Mouse (Mus musculus): ENCODE measurements around the gene Lfng.
A peak's percentile ranks its signal among the peaks of the same experiment; 100 is the strongest.

The Lfng gene

GRCm38 (mm10) chr5:140641254-140641928 lies 34.3 kb downstream of the Lfng start:
- no peak for DNase-seq (ENCODE audit: low spot score)

- DNase-seq (ENCODE audit: low spot score): no peak
Measured at GRCm38 (mm10) chr5:140642076-140642475, 35.0 kb downstream of the Lfng start.

DNA sequence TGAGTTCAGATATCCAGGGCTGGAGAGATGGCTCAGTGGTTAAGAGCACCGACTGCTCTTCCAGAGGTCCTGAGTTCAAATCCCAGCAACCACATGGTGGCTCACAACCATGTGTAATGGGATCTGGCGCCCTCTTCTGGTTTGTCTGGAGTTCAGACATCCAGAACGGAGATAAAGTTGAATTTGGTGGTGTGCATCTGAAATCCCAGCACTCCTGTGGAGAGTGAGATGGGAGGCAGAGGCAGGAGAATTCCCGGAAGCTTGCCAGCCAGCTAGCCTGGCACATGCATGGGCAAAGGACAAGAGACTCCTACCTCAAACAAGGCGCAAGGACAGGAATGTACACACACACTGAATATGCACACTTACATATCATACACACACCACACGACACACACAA lies 37.1 kb downstream of the Lfng start:
- no peak for DNase-seq (ENCODE audit: low spot score)

DNA sequence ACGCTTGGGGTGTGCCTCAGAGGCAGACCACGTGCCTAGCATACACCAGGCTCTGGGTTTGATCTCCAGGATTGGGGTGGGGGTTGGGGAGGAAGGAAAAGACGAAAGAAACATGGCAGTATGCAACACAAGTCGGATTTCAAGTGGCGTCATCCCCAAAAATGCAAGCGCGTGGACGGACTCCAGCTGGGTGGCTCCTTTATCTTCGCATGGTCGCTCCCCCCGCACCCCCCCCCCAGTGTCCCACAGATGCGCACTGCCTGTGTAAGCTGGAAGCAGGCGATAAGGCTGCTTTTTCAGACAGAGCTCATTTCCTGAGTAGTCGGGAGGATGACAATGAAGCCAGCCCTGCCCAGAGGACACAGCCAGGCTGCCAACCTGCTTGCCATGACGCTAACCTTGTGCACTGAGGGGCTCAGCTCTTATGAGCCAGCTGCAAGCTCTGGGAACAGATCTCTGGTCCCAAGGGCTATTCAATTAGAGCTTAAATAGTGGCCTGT lies 37.6 kb downstream of the Lfng start:
- no peak for DNase-seq (ENCODE audit: low spot score)

GRCm38 (mm10) chr5:140645454-140645853 lies 38.3 kb downstream of the Lfng start:
- DNase-seq (ENCODE audit: low spot score): no peak

GRCm38 (mm10) chr5:140646171-140646570 lies 39.1 kb downstream of the Lfng start:
- no peak for DNase-seq (ENCODE audit: low spot score)

DNA sequence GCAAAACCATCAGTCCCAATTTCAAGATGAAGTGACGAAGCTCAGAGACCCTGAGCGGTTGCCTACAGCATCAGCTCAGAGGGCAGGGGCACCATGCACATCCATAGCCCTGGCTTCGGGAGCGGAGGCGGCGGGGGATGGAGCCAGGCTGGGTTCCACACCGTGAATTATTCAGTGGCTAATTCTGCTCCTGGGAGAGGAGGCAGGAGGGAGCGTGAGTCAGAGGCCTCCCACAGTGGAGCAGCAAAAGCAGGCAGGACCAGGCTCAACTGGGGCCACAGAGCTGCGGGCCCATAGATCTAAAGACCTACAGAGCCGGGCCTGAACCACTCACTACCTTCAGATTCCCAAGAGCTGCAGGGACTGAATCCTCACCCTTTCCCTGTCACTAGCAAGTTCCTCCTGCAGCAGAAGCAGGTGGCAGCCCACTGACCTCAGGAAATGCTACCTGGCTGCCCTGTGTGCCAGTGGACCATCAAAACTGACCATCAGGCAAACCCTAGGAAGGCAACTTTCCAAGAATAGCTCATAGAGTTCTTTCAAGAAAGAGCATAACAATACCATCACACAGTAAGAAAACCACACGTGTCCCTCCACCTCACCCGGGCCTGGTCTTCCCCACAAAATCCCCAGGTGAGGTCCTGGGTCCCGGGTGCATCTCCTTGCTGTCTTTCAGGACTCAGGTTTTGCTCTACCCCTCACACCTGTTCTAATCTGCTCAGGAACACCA lies 40.1 kb downstream of the Lfng start:
- DNase-seq (ENCODE audit: low spot score): no peak

- no peak for DNase-seq (ENCODE audit: low spot score)
Measured at GRCm38 (mm10) chr5:140647821-140648518, 40.9 kb downstream of the Lfng start.

DNA sequence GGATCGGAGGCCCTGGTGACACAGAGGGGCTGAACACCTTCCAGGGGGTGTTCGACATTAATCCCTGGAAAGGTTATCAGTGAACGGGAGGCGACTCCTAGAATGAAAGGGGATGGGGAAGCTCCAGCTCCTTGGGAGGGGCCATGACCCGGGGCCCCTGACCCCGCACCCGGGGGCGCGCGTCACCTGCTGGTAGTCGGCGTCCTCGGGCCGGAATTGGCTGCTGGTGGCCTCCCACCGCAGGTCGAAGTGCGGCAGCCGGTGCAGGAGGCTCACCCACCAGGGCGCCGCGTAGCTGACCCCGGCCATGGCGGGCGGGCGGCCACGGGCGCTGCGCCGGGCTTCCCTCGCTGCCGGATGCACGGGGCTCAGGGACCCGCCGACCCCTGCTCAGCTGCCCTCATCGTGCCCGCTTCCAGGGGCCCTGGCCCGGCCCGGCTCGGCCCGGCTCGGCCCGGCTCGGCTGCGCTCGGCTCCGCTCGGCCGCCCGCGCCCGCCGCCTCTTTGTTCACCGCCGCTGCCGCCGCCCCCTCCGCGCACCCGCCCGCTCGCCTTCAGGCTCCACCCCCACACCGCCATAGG lies 41.5 kb downstream of the Lfng start, which contains the start of gene Ttyh3:
Gene Ttyh3 (minus strand): TSS at position 513 of the 582 bp plus-strand sequence.
- DNase-seq (ENCODE audit: low spot score): peak; percentile 42

DNA sequence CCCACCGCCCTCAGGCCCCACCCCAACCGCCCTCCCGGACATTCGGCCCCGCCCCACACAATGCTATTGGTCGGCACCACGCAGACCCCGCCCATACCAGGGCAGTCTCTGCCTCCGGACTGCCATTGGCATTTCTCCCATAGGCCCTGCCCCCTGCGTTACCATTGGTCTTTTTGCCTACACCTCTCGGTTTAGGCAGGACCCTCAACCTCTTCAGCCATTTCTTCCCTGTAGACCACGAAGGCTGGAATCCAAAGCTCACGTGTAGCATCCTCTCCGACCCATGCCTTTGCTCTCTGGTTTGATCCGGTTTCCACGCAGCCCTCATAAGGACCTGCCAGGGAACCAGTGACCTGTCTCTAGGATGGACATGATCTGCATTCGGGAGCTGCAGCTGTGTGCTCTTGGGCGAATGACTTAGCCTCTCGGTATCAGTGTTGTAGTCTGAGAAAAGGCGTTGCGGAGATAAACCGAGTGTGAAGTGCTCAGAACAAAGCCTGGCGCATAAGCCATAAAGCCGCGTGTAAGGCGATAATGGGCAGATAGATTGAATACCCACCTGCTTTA lies 42.1 kb downstream of the Lfng start:
- DNase-seq (ENCODE audit: low spot score): peak; percentile 97

DNA sequence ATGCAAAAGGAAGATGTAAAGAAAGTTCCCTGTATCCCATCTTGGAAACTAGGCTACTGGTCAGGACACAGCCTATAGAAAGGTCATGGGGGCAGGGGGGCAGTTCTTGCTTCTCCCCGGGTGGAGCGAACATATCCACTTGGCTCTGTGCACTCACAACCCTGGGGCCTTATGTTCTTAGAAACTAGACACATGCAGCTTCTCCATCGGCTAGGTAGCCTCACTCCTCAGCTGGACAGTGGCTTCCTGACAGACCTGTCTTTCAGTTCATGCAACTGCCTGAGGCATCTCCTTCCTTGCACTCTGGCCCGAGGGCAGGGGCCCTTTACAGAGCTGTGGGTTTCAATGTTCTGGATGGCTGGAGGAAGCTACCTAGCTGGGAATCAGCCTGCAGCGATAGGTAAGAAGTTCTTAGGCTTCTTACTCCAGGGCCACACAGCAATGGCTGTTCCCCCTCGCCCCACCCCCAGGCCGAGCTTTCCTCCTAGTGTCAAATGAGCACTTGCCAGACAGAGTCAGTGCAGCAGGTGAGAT lies 42.8 kb downstream of the Lfng start:
- DNase-seq (ENCODE audit: low spot score): no peak

- no peak for DNase-seq (ENCODE audit: low spot score)
Measured at GRCm38 (mm10) chr5:140651231-140651630, 44.1 kb downstream of the Lfng start.

DNA sequence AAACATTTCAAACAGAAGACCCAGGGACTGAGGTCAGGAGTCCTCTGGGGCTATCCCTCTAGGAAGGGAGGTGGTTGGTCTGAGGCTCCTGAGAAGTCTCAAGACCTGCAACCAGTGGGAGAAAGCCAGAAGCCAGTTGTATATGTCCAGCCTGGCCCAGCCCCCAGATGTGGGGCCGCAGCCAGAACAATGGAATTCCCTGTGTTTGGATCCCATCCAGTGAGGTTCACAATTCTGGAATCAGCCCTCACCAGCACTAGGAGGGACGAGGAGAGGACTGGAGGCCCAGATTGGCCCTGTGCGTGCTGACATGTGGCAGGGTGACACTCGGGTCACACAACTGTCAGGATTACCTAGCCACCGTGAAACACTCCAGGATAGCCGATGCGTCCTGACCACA lies 45.5 kb downstream of the Lfng start:
- DNase-seq (ENCODE audit: low spot score): no peak

GRCm38 (mm10) chr5:140654096-140654845 lies 47.2 kb downstream of the Lfng start:
- no peak for DNase-seq (ENCODE audit: low spot score)

- no peak for DNase-seq (ENCODE audit: low spot score)
Measured at GRCm38 (mm10) chr5:140659607-140660272, 52.6 kb downstream of the Lfng start.

- DNase-seq (ENCODE audit: low spot score): no peak
Measured at GRCm38 (mm10) chr5:140660398-140660797, 53.3 kb downstream of the Lfng start.

DNA sequence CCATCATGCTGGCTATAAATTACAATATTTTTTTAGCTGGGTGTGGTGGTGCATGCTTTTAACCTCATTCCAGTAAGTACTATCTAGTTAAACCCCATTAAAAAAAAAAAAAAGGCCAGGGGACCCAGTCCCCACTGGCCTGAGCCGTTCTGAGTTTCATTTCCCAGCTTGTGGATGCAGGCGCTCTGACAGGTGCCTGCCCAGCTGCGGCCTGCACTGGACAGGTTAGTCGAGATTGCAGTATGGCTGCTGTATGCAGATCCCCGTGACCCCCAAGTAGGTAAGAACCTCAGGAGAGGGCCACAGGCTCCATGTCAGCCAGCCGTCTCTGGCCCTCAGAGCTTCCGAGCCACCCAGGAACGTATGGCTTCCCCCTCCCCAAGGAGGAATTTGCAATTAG lies 54.3 kb downstream of the Lfng start:
- DNase-seq (ENCODE audit: low spot score): no peak

DNA sequence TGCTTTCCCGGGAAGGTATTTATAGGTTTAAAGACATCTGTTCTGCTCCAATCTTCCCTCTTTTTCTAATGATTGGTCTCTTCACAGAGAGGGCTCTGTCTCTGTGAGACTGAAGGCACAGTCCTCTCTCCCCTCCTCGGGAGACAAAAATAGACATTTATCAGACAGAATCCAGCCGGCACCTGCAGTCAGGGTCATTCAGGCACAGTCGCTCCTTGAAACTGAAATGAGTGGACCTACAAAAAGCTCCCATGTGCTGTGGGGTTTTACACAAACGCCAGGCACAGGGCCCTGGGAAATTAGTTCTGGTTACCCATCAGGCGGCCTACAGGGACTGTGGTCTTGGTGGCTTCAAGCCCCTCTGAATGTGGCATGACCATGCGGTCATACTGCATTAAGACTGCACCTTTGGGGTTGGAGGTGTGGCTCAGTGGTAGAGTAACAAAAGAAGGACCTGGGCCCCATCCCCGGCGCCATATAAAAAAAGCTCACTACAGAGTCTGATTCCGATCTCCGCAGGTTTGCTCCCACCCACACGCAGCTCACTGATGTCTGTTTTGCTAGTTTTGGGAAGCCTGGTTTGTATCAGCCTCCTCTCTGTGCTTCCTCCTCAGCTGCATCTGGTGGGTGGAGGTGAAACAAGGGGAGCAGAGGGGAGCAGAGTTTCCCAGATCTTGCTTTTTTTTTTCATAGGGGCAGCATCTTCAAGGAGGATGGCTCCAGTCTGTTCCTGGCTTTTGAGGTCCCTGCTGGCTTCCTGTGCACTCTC lies 54.9 kb downstream of the Lfng start:
- no peak for DNase-seq (ENCODE audit: low spot score)

GRCm38 (mm10) chr5:140662741-140663592 lies 55.8 kb downstream of the Lfng start:
- no peak for DNase-seq (ENCODE audit: low spot score)
